Mouse (Mus musculus) ES-E14 (cell line): ENCODE measurements around the gene Selenoo. TPM values are rescaled to one million over a fixed set of nuclear protein-coding genes. Genes with fewer than 3 reads are reported as not detected.

Source experiments
- DNase-seq: peaks from one replicate; pipeline ENCODE4 v3.0.0-alpha.2; 2013; ENCODE audit warnings: low read depth, low spot score
- H3K27ac ChIP-seq: 2 replicates; pipeline ENCODE4 v1.5.1; 2012; ENCODE audit warnings: low read depth, mild to moderate bottlenecking, low read length, moderate library complexity, mixed read lengths; ENCODE audit not compliant: poor library complexity, insufficient read depth, severe bottlenecking
- H3K36me3 ChIP-seq: 2 replicates; pipeline ENCODE4 v1.6.1; 2012; ENCODE audit warnings: mild to moderate bottlenecking, low read length, moderate library complexity, mixed read lengths; ENCODE audit not compliant: control insufficient read depth, poor library complexity, insufficient read depth, severe bottlenecking
- H3K4me1 ChIP-seq, 2 experiments: fragments of 150-350 bp in 1 of 2; sonication (generic) in 1 of 2; 2 replicates each; pipeline ENCODE4 v1.6.1; 2012; ENCODE audit warnings: low read length in 2 of 2, mild to moderate bottlenecking in 1 of 2, mixed read lengths in 1 of 2; ENCODE audit not compliant: control insufficient read depth in 2 of 2, insufficient read depth in 2 of 2, poor library complexity in 1 of 2
- H3K4me3 ChIP-seq, 2 experiments: fragments of 150-350 bp in 1 of 2; sonication (generic) in 1 of 2; 2 replicates each; pipeline ENCODE4 v1.5.1; 2012; ENCODE audit warnings: low read length in 2 of 2, low read depth in 1 of 2, mild to moderate bottlenecking in 1 of 2, mixed read lengths in 1 of 2; ENCODE audit not compliant: insufficient read depth in 1 of 2, poor library complexity in 1 of 2, severe bottlenecking in 1 of 2
- H3K9ac ChIP-seq: 2 replicates; pipeline ENCODE4 v1.6.1; 2012; ENCODE audit warnings: low read depth, mild to moderate bottlenecking, low read length, mixed read lengths; ENCODE audit not compliant: poor library complexity, insufficient read depth, severe bottlenecking
- H3K9me3 ChIP-seq: fragments of 150-350 bp; sonication (generic); 2 replicates; pipeline ENCODE4 v1.6.1; 2012; ENCODE audit warnings: low read depth, mild to moderate bottlenecking, low read length; ENCODE audit not compliant: control insufficient read depth, insufficient read depth
- CHD2 ChIP-seq: IDR thresholded peaks from 2 replicates; pipeline ENCODE4 v1.6.1; 2014; ENCODE audit warnings: mild to moderate bottlenecking, low read depth, low read length, inconsistent platforms
- HCFC1 ChIP-seq: IDR thresholded peaks from 2 replicates; pipeline ENCODE4 v1.6.1; 2012; ENCODE audit warnings: low read length, inconsistent platforms, borderline replicate concordance; ENCODE audit not compliant: insufficient read depth
- MAFK ChIP-seq: IDR thresholded peaks from 2 replicates; pipeline ENCODE4 v1.6.1; 2014; ENCODE audit warnings: mild to moderate bottlenecking, low read depth, low read length, inconsistent platforms; ENCODE audit not compliant: insufficient read depth
- ZC3H11A ChIP-seq: IDR thresholded peaks from 2 replicates; pipeline ENCODE4 v1.6.1; 2012; ENCODE audit warnings: low read depth, mild to moderate bottlenecking, inconsistent platforms, low read length, borderline replicate concordance
- ZNF384 ChIP-seq: IDR thresholded peaks from 2 replicates; pipeline ENCODE4 v1.6.1; 2012; ENCODE audit warnings: low read depth, low read length, inconsistent platforms
- in situ Hi-C, 2 experiments: fragments of 600-800 bp; cut with MboI; formaldehyde crosslinking; loops; one replicate each; pipeline ENCODE4 v1.15.1; 2025; ENCODE audit warnings: low sequenced_read_pairs in 2 of 2, inconsistent platforms in 1 of 2; ENCODE audit not compliant: unreplicated experiment in 2 of 2
- total RNA-seq: library from RNA; depleted of rRNA; stranded (reverse); fragments of 300-350 nt; gene quantifications from 2 replicates; pipeline ENCODE4 v1.2.3, GENCODE M21; 2012

The Selenoo gene
- total RNA-seq, 1 experiment, result 7.5 TPM

DNA sequence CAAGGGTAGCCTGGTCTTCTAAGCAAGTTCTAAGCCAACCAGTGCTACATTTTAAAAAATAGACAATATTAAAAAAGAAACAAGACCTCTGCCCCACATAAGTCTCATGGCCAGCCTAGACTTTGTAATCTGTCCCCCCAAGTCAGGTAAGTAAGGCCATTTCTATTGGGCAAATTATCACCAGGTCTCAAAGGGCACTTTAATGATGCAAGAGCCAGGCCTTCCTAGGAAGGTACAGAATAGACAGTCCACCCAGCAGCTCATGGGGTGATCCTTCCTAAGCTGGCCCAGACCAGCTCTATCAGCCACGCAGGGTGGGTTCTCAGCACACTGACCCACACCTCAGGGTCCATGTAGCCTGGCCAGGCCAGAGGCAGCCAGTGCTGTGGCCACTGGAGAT, 5.0 kb upstream of the Selenoo start:
- Histone ChIP-seq H3K36me3 (peaks cover 27% of the 10 kb centered on the region; the same call in 1 of the 2 replicates), H3K9ac (no peak overlapping the region), H3K27ac (no peak overlapping the region), H3K4me1 (peaks cover 2% of the 10 kb centered on the region in 2 experiments; a peak in 1 of 4 replicates), H3K4me3 (no peak overlapping the region), H3K9me3 (no peaks in the 10 kb centered on the region)
- in situ Hi-C loops, result no loop called here
- DNase-seq, result no peak
- TF ChIP-seq CHD2 (no peak), HCFC1 (no peak), ZNF384 (no peak), ZC3H11A (no peak), MAFK (no peak)

GRCm38 (mm10) chr15:89084826-89085225, 4.1 kb upstream of the Selenoo start:
- H3K4me3 ChIP-seq, result no peak overlapping the region
- peaks cover 2% of the 10 kb centered on the region in 2 experiments; a peak in 1 of 4 replicates for H3K4me1 ChIP-seq
- H3K36me3 ChIP-seq, result peaks cover 27% of the 10 kb centered on the region; the same call in 1 of the 2 replicates
- no peak for DNase-seq
- in situ Hi-C loops, result no loop called here
- H3K27ac ChIP-seq, result no peak overlapping the region
- no peaks in the 10 kb centered on the region for H3K9me3 ChIP-seq
- H3K9ac ChIP-seq, result no peak overlapping the region
- TF ChIP-seq CHD2, result no peak
- TF ChIP-seq ZNF384, result no peak
- TF ChIP-seq ZC3H11A, result no peak
- no peak for TF ChIP-seq HCFC1
- TF ChIP-seq MAFK, result no peak

DNA sequence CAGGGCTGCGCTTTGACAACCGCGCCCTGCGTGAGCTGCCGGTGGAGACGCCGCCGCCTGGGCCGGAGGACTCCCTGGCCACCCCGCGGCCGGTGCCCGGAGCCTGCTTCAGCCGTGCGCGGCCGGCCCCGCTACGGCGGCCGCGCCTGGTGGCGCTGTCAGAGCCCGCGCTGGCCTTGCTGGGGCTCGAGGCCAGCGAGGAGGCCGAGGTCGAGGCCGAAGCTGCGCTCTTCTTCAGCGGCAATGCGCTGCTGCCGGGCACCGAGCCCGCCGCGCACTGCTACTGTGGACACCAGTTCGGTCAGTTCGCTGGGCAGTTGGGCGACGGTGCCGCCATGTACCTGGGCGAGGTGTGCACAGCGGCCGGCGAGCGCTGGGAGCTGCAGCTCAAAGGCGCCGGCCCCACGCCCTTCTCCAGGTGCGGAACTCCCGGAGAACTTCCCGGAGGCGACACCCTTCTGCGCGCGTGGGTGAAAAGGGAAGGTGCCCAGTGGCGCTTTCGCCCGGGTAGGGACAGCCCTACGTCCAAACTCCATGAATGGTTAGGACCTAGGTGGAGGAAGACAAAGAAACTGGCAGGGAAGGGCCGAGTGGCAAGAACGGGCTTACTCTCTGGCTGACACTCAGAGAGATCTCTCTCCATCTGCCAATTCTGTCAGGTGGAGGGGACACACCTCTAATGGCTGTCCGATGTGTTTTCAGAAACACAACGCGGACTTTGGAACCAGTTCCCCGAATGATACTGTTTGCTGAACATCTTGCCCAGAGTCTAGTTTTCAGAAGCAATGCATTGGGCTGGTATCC, 566 bp downstream of the Selenoo start:
- peaks cover 2 to 3% of the 10 kb centered on the region in 2 experiments; a peak in 1 of 4 replicates for H3K4me1 ChIP-seq
- DNase-seq, result no peak
- in situ Hi-C loops, result no loop called here
- peak overlapping the region; percentile 82 for H3K9ac ChIP-seq
- H3K36me3 ChIP-seq, result peaks cover 12% of the 10 kb centered on the region; the same call in 1 of the 2 replicates
- no peak overlapping the region for H3K27ac ChIP-seq
- no peaks in the 10 kb centered on the region for H3K9me3 ChIP-seq
- peak overlapping the region; percentile 74 to 78 for H3K4me3 ChIP-seq
- TF ChIP-seq ZC3H11A (no peak), ZNF384 (no peak), HCFC1 (no peak), CHD2 (no peak), MAFK (no peak)

GRCm38 (mm10) chr15:89090662-89091061, 1.8 kb downstream of the Selenoo start:
- peaks cover 6% of the 10 kb centered on the region; the same call in 1 of the 2 replicates for H3K36me3 ChIP-seq
- no peak for DNase-seq
- no peak overlapping the region for H3K9ac ChIP-seq
- no peak overlapping the region for H3K27ac ChIP-seq
- in situ Hi-C loops, result no loop called here
- no peaks in the 10 kb centered on the region for H3K9me3 ChIP-seq
- TF ChIP-seq MAFK (no peak), ZC3H11A (no peak), HCFC1 (no peak)
- H3K4me1 ChIP-seq, result peaks cover 2 to 3% of the 10 kb centered on the region in 2 experiments; a peak in 1 of 4 replicates
- H3K4me3 ChIP-seq, result no peak overlapping the region
